16 mouse cellular contexts compared by ENCODE assay signal in genomic region chr13:59253667-59254558, GRCm38 (mm10).
A peak's percentile ranks its signal among the peaks of the same experiment; 100 is the strongest.
DNase-seq lines count a peak whose midpoint lies in the region; ATAC-seq and TF ChIP-seq lines count a peak whose summit lies in the region.
"Had no signal": no experiment of that assay in that cellular context is flagged by ENCODE, and none has a peak within 500 bp of the region (broad histone marks: within the 10 kb centered on the region; RNA-seq: fewer than 3 reads in every experiment).

No protein-coding gene starts in this region.

- no peak overlapping the region for H3K4me2 ChIP-seq in heart, embryonic 12.5 days
- H3K4me2 ChIP-seq in limb, embryonic 12.5 days, result 0 out of 2 replicates have a peak overlapping the region, but pooled peaks have one; percentile 5
- no peak overlapping the region for H3K4me2 ChIP-seq in liver, postnatal 0 days (ENCODE audit: low read depth, low read length)
- H3K4me2 ChIP-seq: lung, embryonic 15.5 days had no signal

- no peak for TF ChIP-seq EP300 in liver, postnatal 0 days (IDR thresholded peaks at IDR 0.05; ENCODE audit: low read depth)

- 71% methylated on average over 13 of the region's 13 CpGs for WGBS in heart, embryonic 12.5 days
- WGBS in embryonic facial prominence, embryonic 10.5 days, result 76% methylated on average over 13 of the region's 13 CpGs
- 43% methylated on average over 13 of the region's 13 CpGs for WGBS in limb, embryonic 12.5 days
- WGBS in liver, postnatal 0 days (ENCODE audit: insufficient replicate concordance), result 63% methylated on average over 13 of the region's 13 CpGs

- no peak overlapping the region for H3K4me3 ChIP-seq in heart, embryonic 12.5 days
- no peak overlapping the region for H3K4me3 ChIP-seq in embryonic facial prominence, embryonic 10.5 days
- H3K4me3 ChIP-seq in limb, embryonic 12.5 days (replicated peaks), result no peak overlapping the region
- no peak overlapping the region for H3K4me3 ChIP-seq in liver, postnatal 0 days (ENCODE audit: low read depth, low read length)
- H3K4me3 ChIP-seq: heart, adult 2 months; lung, embryonic 15.5 days had no signal

- H3K4me1 ChIP-seq in heart, embryonic 12.5 days (replicated peaks), result no peaks in the 10 kb centered on the region
- H3K4me1 ChIP-seq in embryonic facial prominence, embryonic 10.5 days, result peaks cover 36% of the 10 kb centered on the region
- peaks cover 17% of the 10 kb centered on the region for H3K4me1 ChIP-seq in limb, embryonic 12.5 days (replicated peaks)
- H3K4me1 ChIP-seq in liver, postnatal 0 days (ENCODE audit: insufficient read depth), result no peaks in the 10 kb centered on the region
- H3K4me1 ChIP-seq: lung, embryonic 15.5 days had no signal

- no peak overlapping the region for H3K27ac ChIP-seq in heart, embryonic 12.5 days (ENCODE audit: poor library complexity, severe bottlenecking)
- peak overlapping the region; percentile 44; the same call in 1 of the 2 replicates for H3K27ac ChIP-seq in embryonic facial prominence, embryonic 10.5 days (replicated peaks)
- peak overlapping the region; percentile 60 for H3K27ac ChIP-seq in limb, embryonic 12.5 days
- H3K27ac ChIP-seq in liver, postnatal 0 days (ENCODE audit: low read depth), result no peak overlapping the region
- H3K27ac ChIP-seq: heart, adult 2 months; lung, embryonic 15.5 days had no signal

- intact Hi-C loops in heart, postnatal 10 days (cut with DNase I), result no loop called here
- intact Hi-C loops in left cerebral cortex, postnatal 14 days (cut with DNase I), result no loop called here
- intact Hi-C loops in left cerebral cortex, postnatal 36 days (cut with DNase I), result no loop called here

- DNase-seq in heart, postnatal 10 days, result peak; percentile 10 to 17
- peak; percentile 21 to 43 for DNase-seq in left cerebral cortex, postnatal 14 days (ENCODE audit: low spot score in 2 of 2)
- no peak for DNase-seq in left cerebral cortex, postnatal 36 days (ENCODE audit: low spot score in 2 of 2)
- no peak for DNase-seq in embryonic facial prominence, embryonic 10.5 days (ENCODE audit: low spot score)
- no peak for DNase-seq in cerebellum, adult 18-20 months
- no peak for DNase-seq in liver, postnatal 0 days
- DNase-seq: adrenal gland, adult 2 months; B cell, adult 2 months; cerebellum, adult 9-10 months; embryo, embryonic 11 days; heart, adult 2 months; heart, postnatal 14 days had no signal

- H3K36me3 ChIP-seq in heart, embryonic 12.5 days, result no peaks in the 10 kb centered on the region
- H3K36me3 ChIP-seq in embryonic facial prominence, embryonic 10.5 days (replicated peaks), result no peaks in the 10 kb centered on the region
- no peaks in the 10 kb centered on the region for H3K36me3 ChIP-seq in limb, embryonic 12.5 days
- H3K36me3 ChIP-seq in liver, postnatal 0 days (replicated peaks; ENCODE audit: insufficient read depth, low read length), result no peaks in the 10 kb centered on the region
- H3K36me3 ChIP-seq: lung, embryonic 15.5 days had no signal

- H3K9me3 ChIP-seq in heart, embryonic 12.5 days (replicated peaks), result no peaks in the 10 kb centered on the region
- no peaks in the 10 kb centered on the region for H3K9me3 ChIP-seq in embryonic facial prominence, embryonic 10.5 days
- H3K9me3 ChIP-seq in limb, embryonic 12.5 days, result no peaks in the 10 kb centered on the region
- H3K9me3 ChIP-seq in liver, postnatal 0 days (ENCODE audit: low read length), result no peaks in the 10 kb centered on the region
- H3K9me3 ChIP-seq: lung, embryonic 15.5 days had no signal

- no peak for ATAC-seq in heart, embryonic 12.5 days (ENCODE audit: insufficient number of reproducible peaks, low FRiP score)
- peak; percentile 52; the same call in 1 of the 2 replicates for ATAC-seq in limb, embryonic 12.5 days (ENCODE audit: insufficient number of reproducible peaks, insufficient read depth, low FRiP score, low TSS enrichment, low read depth)
- no peak for ATAC-seq in liver, postnatal 0 days
- ATAC-seq: inflammation-experienced regulatory T-cells, adult 6 months had no signal

- no peaks in the 10 kb centered on the region; the same call in 1 of the 2 replicates for H3K27me3 ChIP-seq in heart, embryonic 12.5 days (replicated peaks)
- H3K27me3 ChIP-seq in embryonic facial prominence, embryonic 10.5 days (replicated peaks; ENCODE audit: low read depth, poor library complexity, severe bottlenecking), result no peaks in the 10 kb centered on the region
- H3K27me3 ChIP-seq in limb, embryonic 12.5 days, result peaks cover 3% of the 10 kb centered on the region; the same call in 1 of the 2 replicates
- H3K27me3 ChIP-seq in liver, postnatal 0 days (ENCODE audit: insufficient read depth, low read length), result no peaks in the 10 kb centered on the region
- H3K27me3 ChIP-seq: lung, embryonic 15.5 days had no signal

- H3K9ac ChIP-seq in heart, embryonic 12.5 days, result no peak overlapping the region
- H3K9ac ChIP-seq in limb, embryonic 12.5 days (replicated peaks), result no peak overlapping the region
- no peak overlapping the region for H3K9ac ChIP-seq in liver, postnatal 0 days (replicated peaks)
- H3K9ac ChIP-seq: lung, embryonic 15.5 days had no signal

- TF ChIP-seq CTCF in liver, postnatal 0 days (IDR thresholded peaks at IDR 0.05; ENCODE audit: low read depth), result no peak

Comparison
In these comparisons a context has a peak if more than half of its experiments do, and no peak if none do; other contexts are left out.
1. DNase-seq: peak in heart, postnatal 10 days (2 of 2) and left cerebral cortex, postnatal 14 days (2 of 2); none in left cerebral cortex, postnatal 36 days (0 of 2), embryonic facial prominence, embryonic 10.5 days (single experiment), cerebellum, adult 18-20 months (0 of 2) and liver, postnatal 0 days (single experiment).
2. H3K27ac ChIP-seq: peak in embryonic facial prominence, embryonic 10.5 days (single experiment) and limb, embryonic 12.5 days (single experiment); none in heart, embryonic 12.5 days (single experiment) and liver, postnatal 0 days (single experiment).